Mouse (Mus musculus): ENCODE measurements around the gene Auts2.

DNA sequence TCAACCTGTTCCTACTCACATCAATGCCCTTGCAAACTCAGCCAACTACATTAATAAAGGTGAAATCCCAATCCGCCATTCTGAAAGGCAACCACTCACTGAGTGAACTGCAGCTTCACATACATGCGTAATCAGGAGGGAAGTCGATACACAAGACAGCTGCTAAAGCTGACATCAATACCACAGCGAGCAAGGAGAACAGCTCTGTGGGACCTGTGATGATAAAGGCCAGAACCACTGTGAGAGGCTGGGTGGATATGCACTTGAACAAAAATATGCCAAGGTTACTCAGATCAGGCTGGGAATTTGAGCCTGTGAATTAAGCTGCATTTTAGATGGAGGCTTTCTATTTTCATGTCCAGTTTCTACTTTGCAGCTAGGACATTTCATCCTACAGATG is 271.0 kb downstream of the Auts2 start:
- no peak for TF ChIP-seq BHLHE40 (IDR thresholded peaks at IDR 0.05; ENCODE audit: low read depth, low read length)
- TF ChIP-seq CTCF (conservative IDR thresholded peaks at IDR 0.05 in 1 of 2, IDR thresholded peaks at IDR 0.05 in 1 of 2; ENCODE audit: low read depth in 2 of 2, low read length in 2 of 2): no peak
- TF ChIP-seq NRF1 (IDR thresholded peaks at IDR 0.05; ENCODE audit: low read depth, low read length): no peak
- no peak for TF ChIP-seq USF1 (IDR thresholded peaks at IDR 0.05; ENCODE audit: low read depth, low read length)
- TF ChIP-seq EP300 (IDR thresholded peaks at IDR 0.05; ENCODE audit: low read length): no peak
- no peak for TF ChIP-seq POLR2AphosphoS2 (IDR thresholded peaks at IDR 0.05; ENCODE audit: low read depth, low read length)
- no peak for TF ChIP-seq ZC3H11A (IDR thresholded peaks at IDR 0.05; ENCODE audit: low read depth, low read length)
- no peak for TF ChIP-seq SIN3A (IDR thresholded peaks at IDR 0.05; ENCODE audit: low read length)
- no peak for TF ChIP-seq POLR2A (IDR thresholded peaks at IDR 0.05; ENCODE audit: low read depth, low read length)
- TF ChIP-seq E2F4 (IDR thresholded peaks at IDR 0.05; ENCODE audit: insufficient replicate concordance, low read depth, low read length): no peak
- TF ChIP-seq RCOR1 (conservative IDR thresholded peaks at IDR 0.05; ENCODE audit: low read depth, low read length): no peak
- TF ChIP-seq TCF12 (IDR thresholded peaks at IDR 0.05; ENCODE audit: low read depth, low read length): no peak

Measured in CH12.LX (cell line).